In genomic region chr7:73787513-73787912, GRCm38 (mm10) we compare ENCODE assay signal across 26 mouse cellular contexts.
"Had no signal": no experiment of that assay in that cellular context is flagged by ENCODE, and none has a peak within 500 bp of the region (broad histone marks: within the 10 kb centered on the region; RNA-seq: fewer than 3 reads in every experiment).

No protein-coding gene starts in this region.

- H3K9ac ChIP-seq: heart, embryonic 13.5 days; heart, embryonic 15.5 days; hindbrain, embryonic 12.5 days; hindbrain, embryonic 14.5 days; intestine, embryonic 15.5 days; limb, embryonic 12.5 days had no signal

- H3K4me1 ChIP-seq: hindbrain, embryonic 10.5 days; hindbrain, embryonic 12.5 days; intestine, embryonic 15.5 days; limb, embryonic 10.5 days; limb, embryonic 12.5 days had no signal

- H3K4me2 ChIP-seq: heart, embryonic 11.5 days; heart, embryonic 13.5 days; heart, embryonic 15.5 days; hindbrain, embryonic 12.5 days; hindbrain, embryonic 14.5 days; intestine, embryonic 15.5 days; limb, embryonic 12.5 days; liver, embryonic 11.5 days had no signal

- H3K4me3 ChIP-seq: gastrocnemius, adult 2 months; heart, adult 2 months; heart, embryonic 13.5 days; heart, embryonic 15.5 days; hindbrain, embryonic 10.5 days; hindbrain, embryonic 12.5 days; intestine, embryonic 15.5 days; layer of hippocampus, adult 2 months; left cerebral cortex, adult 2 months; limb, embryonic 10.5 days; limb, embryonic 12.5 days had no signal

- ATAC-seq: hindbrain, embryonic 16.5 days; inflammation-experienced regulatory T-cells, adult 6 months; intestine, embryonic 15.5 days; intestine, postnatal 0 days had no signal

- H3K27me3 ChIP-seq: heart, embryonic 15.5 days; hindbrain, embryonic 12.5 days; intestine, embryonic 15.5 days; limb, embryonic 12.5 days had no signal

- DNase-seq: gastrocnemius, adult 2 months; gastrocnemius, postnatal 10 days; gastrocnemius, postnatal 25 days; heart, adult 2 months; heart, postnatal 14 days; heart, postnatal 36 days; kidney, adult 18-20 months; kidney, adult 8-10 months; kidney, postnatal 14 days; liver had no signal

- H3K27ac ChIP-seq: gastrocnemius, adult 2 months; heart, adult 2 months; heart, embryonic 13.5 days; heart, embryonic 15.5 days; hindbrain, embryonic 10.5 days; hindbrain, embryonic 12.5 days; hindbrain, embryonic 14.5 days; intestine, embryonic 15.5 days; kidney, postnatal 0 days; layer of hippocampus, adult 2 months; left cerebral cortex, adult 2 months; limb, embryonic 10.5 days; limb, embryonic 12.5 days had no signal

- H3K36me3 ChIP-seq: heart, embryonic 13.5 days; heart, embryonic 15.5 days; hindbrain, embryonic 10.5 days; hindbrain, embryonic 12.5 days; intestine, embryonic 15.5 days; limb, embryonic 10.5 days; limb, embryonic 12.5 days had no signal

- H3K9me3 ChIP-seq: heart, embryonic 13.5 days; heart, embryonic 15.5 days; hindbrain, embryonic 10.5 days; hindbrain, embryonic 12.5 days; intestine, embryonic 15.5 days; limb, embryonic 10.5 days; limb, embryonic 12.5 days had no signal
